Mouse (Mus musculus) common myeloid progenitor, adult 5-6 weeks (primary cell): ENCODE data around the gene Arhgdia. TPM values are rescaled to one million over a fixed set of nuclear protein-coding genes. Genes with fewer than 3 reads are reported as not detected.

Source experiments
- ATAC-seq: replicated peaks from 2 replicates; pipeline ENCODE4 v1.8.0; 2016; ENCODE audit warnings: low read depth, mild to moderate bottlenecking, moderate TSS enrichment, inconsistent platforms; ENCODE audit not compliant: poor library complexity, severe bottlenecking
- total RNA-seq: library from RNA; stranded (forward); fragments of 200-1000, 187-1606 nt; gene quantifications from 2 replicates; pipeline ENCODE4 v1.2.3, GENCODE M21; 2017

The Arhgdia gene
- 148 and 170 TPM in 2 replicates for total RNA-seq

- ATAC-seq = peak; percentile 55
Measured at GRCm38 (mm10) chr11:120581490-120582267, at the start of gene Arhgdia. Gene Arhgdia (minus strand): TSS chr11:120581624.

GRCm38 (mm10) chr11:120630401-120630871, 49.0 kb upstream of the Arhgdia start:
- ATAC-seq = peak; percentile 23

- ATAC-seq = peak; percentile 10; the same call in 1 of the 2 replicates
Measured at GRCm38 (mm10) chr11:120629911-120630310, 48.5 kb upstream of the Arhgdia start.

- ATAC-seq = peak; percentile 23
Measured at GRCm38 (mm10) chr11:120629341-120629730, 47.9 kb upstream of the Arhgdia start.

- no peak for ATAC-seq
Measured at GRCm38 (mm10) chr11:120628601-120629340, 47.3 kb upstream of the Arhgdia start.

GRCm38 (mm10) chr11:120627468-120628300, 46.3 kb upstream of the Arhgdia start:
- ATAC-seq = peak; percentile 39

- no peak for ATAC-seq
Measured at GRCm38 (mm10) chr11:120626785-120627467, 45.5 kb upstream of the Arhgdia start.

GRCm38 (mm10) chr11:120625152-120625775, 43.8 kb upstream of the Arhgdia start, which contains the start of gene Sirt7:
Gene Sirt7 (minus strand): TSS chr11:120625240.
- ATAC-seq = no peak

- peak; percentile 50 for ATAC-seq
Measured at GRCm38 (mm10) chr11:120624680-120625111, 43.3 kb upstream of the Arhgdia start.

GRCm38 (mm10) chr11:120623961-120624679, 42.7 kb upstream of the Arhgdia start:
- 0 out of 2 replicates have a peak, but pooled peaks have one; percentile 26 for ATAC-seq

- ATAC-seq = no peak
Measured at GRCm38 (mm10) chr11:120622805-120623204, 41.4 kb upstream of the Arhgdia start.

GRCm38 (mm10) chr11:120620195-120620594, 38.8 kb upstream of the Arhgdia start:
- no peak for ATAC-seq

- no peak for ATAC-seq
Measured at GRCm38 (mm10) chr11:120618619-120619535, 37.5 kb upstream of the Arhgdia start.

GRCm38 (mm10) chr11:120617519-120618112, 36.2 kb upstream of the Arhgdia start, which contains the start of gene Pcyt2:
Gene Pcyt2 (minus strand): TSS chr11:120617936.
- ATAC-seq = peak; percentile 87

GRCm38 (mm10) chr11:120616617-120617294, 35.3 kb upstream of the Arhgdia start:
- no peak for ATAC-seq

- ATAC-seq = no peak
Measured at GRCm38 (mm10) chr11:120615606-120616203, 34.3 kb upstream of the Arhgdia start.
